Mouse (Mus musculus) ES-E14 (cell line): ENCODE results near the gene Hdac4. TPM values are rescaled to one million over a fixed set of nuclear protein-coding genes. Genes with fewer than 3 reads are reported as not detected.

ENCODE experiments used
- DNase-seq: peaks from one replicate; pipeline ENCODE4 v3.0.0-alpha.2; 2013; ENCODE audit warnings: low read depth, low spot score
- H3K27ac ChIP-seq: 2 replicates; pipeline ENCODE4 v1.5.1; 2012; ENCODE audit warnings: low read depth, mild to moderate bottlenecking, low read length, moderate library complexity, mixed read lengths; ENCODE audit not compliant: poor library complexity, insufficient read depth, severe bottlenecking
- H3K36me3 ChIP-seq: 2 replicates; pipeline ENCODE4 v1.6.1; 2012; ENCODE audit warnings: mild to moderate bottlenecking, low read length, moderate library complexity, mixed read lengths; ENCODE audit not compliant: control insufficient read depth, poor library complexity, insufficient read depth, severe bottlenecking
- H3K4me1 ChIP-seq, 2 experiments: fragments of 150-350 bp in 1 of 2; sonication (generic) in 1 of 2; 2 replicates each; pipeline ENCODE4 v1.6.1; 2012; ENCODE audit warnings: low read length in 2 of 2, mild to moderate bottlenecking in 1 of 2, mixed read lengths in 1 of 2; ENCODE audit not compliant: control insufficient read depth in 2 of 2, insufficient read depth in 2 of 2, poor library complexity in 1 of 2
- H3K4me3 ChIP-seq, 2 experiments: fragments of 150-350 bp in 1 of 2; sonication (generic) in 1 of 2; 2 replicates each; pipeline ENCODE4 v1.5.1; 2012; ENCODE audit warnings: low read length in 2 of 2, low read depth in 1 of 2, mild to moderate bottlenecking in 1 of 2, mixed read lengths in 1 of 2; ENCODE audit not compliant: insufficient read depth in 1 of 2, poor library complexity in 1 of 2, severe bottlenecking in 1 of 2
- H3K9ac ChIP-seq: 2 replicates; pipeline ENCODE4 v1.6.1; 2012; ENCODE audit warnings: low read depth, mild to moderate bottlenecking, low read length, mixed read lengths; ENCODE audit not compliant: poor library complexity, insufficient read depth, severe bottlenecking
- H3K9me3 ChIP-seq: fragments of 150-350 bp; sonication (generic); 2 replicates; pipeline ENCODE4 v1.6.1; 2012; ENCODE audit warnings: low read depth, mild to moderate bottlenecking, low read length; ENCODE audit not compliant: control insufficient read depth, insufficient read depth
- CHD2 ChIP-seq: IDR thresholded peaks from 2 replicates; pipeline ENCODE4 v1.6.1; 2014; ENCODE audit warnings: mild to moderate bottlenecking, low read depth, low read length, inconsistent platforms
- HCFC1 ChIP-seq: IDR thresholded peaks from 2 replicates; pipeline ENCODE4 v1.6.1; 2012; ENCODE audit warnings: low read length, inconsistent platforms, borderline replicate concordance; ENCODE audit not compliant: insufficient read depth
- MAFK ChIP-seq: IDR thresholded peaks from 2 replicates; pipeline ENCODE4 v1.6.1; 2014; ENCODE audit warnings: mild to moderate bottlenecking, low read depth, low read length, inconsistent platforms; ENCODE audit not compliant: insufficient read depth
- ZC3H11A ChIP-seq: IDR thresholded peaks from 2 replicates; pipeline ENCODE4 v1.6.1; 2012; ENCODE audit warnings: low read depth, mild to moderate bottlenecking, inconsistent platforms, low read length, borderline replicate concordance
- ZNF384 ChIP-seq: IDR thresholded peaks from 2 replicates; pipeline ENCODE4 v1.6.1; 2012; ENCODE audit warnings: low read depth, low read length, inconsistent platforms
- in situ Hi-C, 2 experiments: fragments of 600-800 bp; cut with MboI; formaldehyde crosslinking; loops; one replicate each; pipeline ENCODE4 v1.15.1; 2025; ENCODE audit warnings: low sequenced_read_pairs in 2 of 2, inconsistent platforms in 1 of 2; ENCODE audit not compliant: unreplicated experiment in 2 of 2
- total RNA-seq: library from RNA; depleted of rRNA; stranded (reverse); fragments of 300-350 nt; gene quantifications from 2 replicates; pipeline ENCODE4 v1.2.3, GENCODE M21; 2012

The Hdac4 gene
- total RNA-seq, 1 experiment: 24.1 TPM

- Histone ChIP-seq H3K36me3 (peaks cover 2% of the 10 kb centered on the region; the same call in 1 of the 2 replicates), H3K4me1 (no peaks in the 10 kb centered on the region), H3K27ac (no peak overlapping the region), H3K4me3 (no peak overlapping the region), H3K9ac (no peak overlapping the region), H3K9me3 (no peaks in the 10 kb centered on the region)
- no peak for TF ChIP-seq ZNF384
- TF ChIP-seq MAFK: no peak
- no peak for TF ChIP-seq CHD2
- in situ Hi-C loops: no loop called here
- DNase-seq: no peak
Observed at GRCm38 (mm10) chr1:92026351-92026750, 169.1 kb downstream of the Hdac4 start.

GRCm38 (mm10) chr1:92023906-92024305 is 171.6 kb downstream of the Hdac4 start:
- Histone ChIP-seq H3K9ac (no peak overlapping the region), H3K4me1 (no peaks in the 10 kb centered on the region), H3K27ac (no peak overlapping the region), H3K4me3 (no peak overlapping the region), H3K9me3 (no peaks in the 10 kb centered on the region), H3K36me3 (peaks cover 2% of the 10 kb centered on the region; the same call in 1 of the 2 replicates)
- DNase-seq: no peak
- in situ Hi-C loops: no loop called here
- TF ChIP-seq HCFC1: no peak
- TF ChIP-seq ZC3H11A: no peak
- TF ChIP-seq MAFK: no peak
- no peak for TF ChIP-seq ZNF384
- no peak for TF ChIP-seq CHD2

GRCm38 (mm10) chr1:92022009-92022408 is 173.5 kb downstream of the Hdac4 start:
- TF ChIP-seq ZC3H11A: no peak
- no peak for TF ChIP-seq HCFC1
- no peak for TF ChIP-seq MAFK
- TF ChIP-seq ZNF384: no peak
- no peak for TF ChIP-seq CHD2
- peaks cover 2% of the 10 kb centered on the region; the same call in 1 of the 2 replicates for H3K36me3 ChIP-seq
- H3K4me1 ChIP-seq: no peaks in the 10 kb centered on the region
- DNase-seq: no peak
- no peaks in the 10 kb centered on the region for H3K9me3 ChIP-seq
- no peak overlapping the region for H3K9ac ChIP-seq
- in situ Hi-C loops: no loop called here
- H3K27ac ChIP-seq: no peak overlapping the region
- no peak overlapping the region for H3K4me3 ChIP-seq

- DNase-seq: no peak
- Histone ChIP-seq H3K4me1 (no peaks in the 10 kb centered on the region), H3K27ac (no peak overlapping the region), H3K4me3 (no peak overlapping the region), H3K9me3 (no peaks in the 10 kb centered on the region), H3K9ac (no peak overlapping the region), H3K36me3 (peaks cover 8% of the 10 kb centered on the region; the same call in 1 of the 2 replicates)
- in situ Hi-C loops: no loop called here
- no peak for TF ChIP-seq ZC3H11A
- no peak for TF ChIP-seq MAFK
- TF ChIP-seq HCFC1: no peak
- no peak for TF ChIP-seq ZNF384
- no peak for TF ChIP-seq CHD2
Observed at GRCm38 (mm10) chr1:92015938-92016672, 179.4 kb downstream of the Hdac4 start.
